ENCODE assay signal across 13 mouse cellular contexts in the genomic region with DNA sequence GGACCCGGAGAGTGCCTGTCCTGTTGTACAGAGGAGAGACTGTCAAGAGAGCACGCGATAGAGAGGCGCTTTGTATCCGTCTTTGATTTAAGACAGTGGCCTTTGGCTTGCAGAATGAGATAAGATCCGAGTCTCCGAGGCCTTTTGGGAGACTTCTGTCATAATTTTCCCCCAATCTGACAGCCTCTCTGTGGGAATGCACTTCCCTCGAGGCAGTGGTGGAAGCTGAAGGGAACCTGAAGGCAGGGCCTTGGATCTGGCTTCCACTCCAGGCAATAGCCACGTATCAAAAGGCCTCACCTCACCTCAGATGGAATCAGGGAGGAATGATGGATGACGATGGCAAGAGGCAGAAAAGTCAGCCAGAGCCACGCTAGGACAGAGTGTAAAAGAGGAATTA.
DNase-seq lines count a peak whose midpoint lies in the region.
"Had no signal": no experiment of that assay in that cellular context is flagged by ENCODE, and none has a peak within 500 bp of the region (broad histone marks: within the 10 kb centered on the region; RNA-seq: fewer than 3 reads in every experiment).

No protein-coding gene starts in this region.

- DNase-seq in adrenal gland, adult (ENCODE audit: inconsistent age in 2 of 2, low spot score in 1 of 2): peak; percentile 40 to 73
- no peak for DNase-seq in adrenal gland, postnatal 4 days (ENCODE audit: low spot score in 2 of 2)
- DNase-seq in heart, adult 11 months: peak; percentile 66
- DNase-seq in heart, postnatal 10 days: no peak
- peak; percentile 19 to 20 for DNase-seq in adrenal gland, postnatal 36 days
- peak; percentile 63 for DNase-seq in mesoderm, embryonic 11.5 days (ENCODE audit: low read depth, low spot score)
- no peak for DNase-seq in kidney, adult 18-20 months
- DNase-seq: B cell, adult 2 months; cerebellum, adult 11 months; cerebellum, adult 9-10 months; cerebellum, postnatal 25 days; gastrocnemius, postnatal 10 days; heart, adult 2 months had no signal

- intact Hi-C loops in heart, postnatal 10 days (cut with DNase I): no loop called here

Comparison
In these comparisons a context has a peak if more than half of its experiments do, and no peak if none do; other contexts are left out.
1. DNase-seq: peak in adrenal gland, adult (2 of 2), heart, adult 11 months (single experiment), adrenal gland, postnatal 36 days (2 of 2) and mesoderm, embryonic 11.5 days (single experiment); none in adrenal gland, postnatal 4 days (0 of 2), heart, postnatal 10 days (0 of 2) and kidney, adult 18-20 months (single experiment).